Mouse (Mus musculus): ENCODE data around the gene Adam17. TPM values are rescaled to one million over a fixed set of nuclear protein-coding genes. Genes with fewer than 3 reads are reported as not detected.

Gene Adam17
- total and polyA plus RNA-seq, 2 experiments from 2014 or later = 16.5 to 19.0 TPM

GRCm38 (mm10) chr12:21375376-21376157, 2.1 kb upstream of the Adam17 start:
- no peaks in the 10 kb centered on the region for H3K9me3 ChIP-seq (replicated peaks; ENCODE audit: control insufficient read depth, low read length)
- no peaks in the 10 kb centered on the region for H3K27me3 ChIP-seq (ENCODE audit: control insufficient read depth, insufficient read depth, low read length)
- H3K4me2 ChIP-seq (ENCODE audit: low read depth, low read length) = no peak overlapping the region
- DNase-seq (ENCODE audit: low spot score) = no peak
- ATAC-seq (ENCODE audit: insufficient read depth, low read depth) = no peak
- H3K9ac ChIP-seq (replicated peaks; ENCODE audit: low read depth, low read length) = no peak overlapping the region
- H3K4me3 ChIP-seq (ENCODE audit: low read depth, low read length) = no peak overlapping the region
- no peaks in the 10 kb centered on the region for H3K36me3 ChIP-seq (replicated peaks; ENCODE audit: control insufficient read depth, insufficient read depth, low read length)
- H3K27ac ChIP-seq (ENCODE audit: low read depth) = no peak overlapping the region
- peaks cover 7% of the 10 kb centered on the region for H3K4me1 ChIP-seq (ENCODE audit: control insufficient read depth, insufficient read depth)
- TF ChIP-seq CTCF (IDR thresholded peaks at IDR 0.05; ENCODE audit: low read depth) (no peak), EP300 (IDR thresholded peaks at IDR 0.05; ENCODE audit: low read depth) (no peak)
- 19% methylated on average over 3 of the region's 3 CpGs for WGBS

- Histone ChIP-seq H3K36me3 (replicated peaks; ENCODE audit: control insufficient read depth, insufficient read depth, low read length) (no peaks in the 10 kb centered on the region), H3K4me3 (ENCODE audit: low read depth, low read length) (peak overlapping the region; percentile 84), H3K27me3 (ENCODE audit: control insufficient read depth, insufficient read depth, low read length) (no peaks in the 10 kb centered on the region), H3K27ac (ENCODE audit: low read depth) (peak overlapping the region; percentile 94), H3K4me1 (ENCODE audit: control insufficient read depth, insufficient read depth) (peaks cover 7% of the 10 kb centered on the region), H3K9ac (replicated peaks; ENCODE audit: low read depth, low read length) (peak overlapping the region; percentile 53), H3K4me2 (ENCODE audit: low read depth, low read length) (peak overlapping the region; percentile 65), H3K9me3 (replicated peaks; ENCODE audit: control insufficient read depth, low read length) (no peaks in the 10 kb centered on the region)
- DNase-seq (ENCODE audit: low spot score) (no peak), ATAC-seq (ENCODE audit: insufficient read depth, low read depth) (peak; percentile 47)
- WGBS = 3% methylated on average over 24 of the region's 24 CpGs
- TF ChIP-seq EP300 (IDR thresholded peaks at IDR 0.05; ENCODE audit: low read depth) = peak; percentile 17
- TF ChIP-seq CTCF (IDR thresholded peaks at IDR 0.05; ENCODE audit: low read depth) = no peak
These were observed 516 bp upstream of the Adam17 start for GRCm38 (mm10) chr12:21373820-21374475.

GRCm38 (mm10) chr12:21370035-21370611, 3.3 kb downstream of the Adam17 start:
- Histone ChIP-seq H3K4me1 (ENCODE audit: control insufficient read depth, insufficient read depth) (peaks cover 7% of the 10 kb centered on the region), H3K36me3 (replicated peaks; ENCODE audit: control insufficient read depth, insufficient read depth, low read length) (no peaks in the 10 kb centered on the region), H3K9me3 (replicated peaks; ENCODE audit: control insufficient read depth, low read length) (no peaks in the 10 kb centered on the region), H3K9ac (replicated peaks; ENCODE audit: low read depth, low read length) (no peak overlapping the region), H3K4me2 (ENCODE audit: low read depth, low read length) (no peak overlapping the region), H3K27me3 (ENCODE audit: control insufficient read depth, insufficient read depth, low read length) (no peaks in the 10 kb centered on the region), H3K27ac (ENCODE audit: low read depth) (no peak overlapping the region), H3K4me3 (ENCODE audit: low read depth, low read length) (no peak overlapping the region)
- DNase-seq (ENCODE audit: low spot score) (no peak), ATAC-seq (ENCODE audit: insufficient read depth, low read depth) (no peak)
- 88% methylated on average over 1 of the region's 1 CpGs for WGBS
- TF ChIP-seq CTCF (IDR thresholded peaks at IDR 0.05; ENCODE audit: low read depth) (no peak), EP300 (IDR thresholded peaks at IDR 0.05; ENCODE audit: low read depth) (no peak)

- Histone ChIP-seq H3K27me3 (ENCODE audit: control insufficient read depth, insufficient read depth, low read length) (no peaks in the 10 kb centered on the region), H3K9me3 (replicated peaks; ENCODE audit: control insufficient read depth, low read length) (no peaks in the 10 kb centered on the region), H3K27ac (ENCODE audit: low read depth) (no peak overlapping the region), H3K4me2 (ENCODE audit: low read depth, low read length) (no peak overlapping the region), H3K9ac (replicated peaks; ENCODE audit: low read depth, low read length) (no peak overlapping the region), H3K4me1 (ENCODE audit: control insufficient read depth, insufficient read depth) (peaks cover 7% of the 10 kb centered on the region), H3K36me3 (replicated peaks; ENCODE audit: control insufficient read depth, insufficient read depth, low read length) (no peaks in the 10 kb centered on the region), H3K4me3 (ENCODE audit: low read depth, low read length) (no peak overlapping the region)
- 89% methylated on average over 5 of the region's 5 CpGs for WGBS
- DNase-seq (ENCODE audit: low spot score) (no peak), ATAC-seq (ENCODE audit: insufficient read depth, low read depth) (no peak)
- TF ChIP-seq EP300 (IDR thresholded peaks at IDR 0.05; ENCODE audit: low read depth) (no peak), CTCF (IDR thresholded peaks at IDR 0.05; ENCODE audit: low read depth) (no peak)
These were observed 4.4 kb downstream of the Adam17 start for GRCm38 (mm10) chr12:21369087-21369410.

- Histone ChIP-seq H3K4me2 (ENCODE audit: low read depth, low read length) (no peak overlapping the region), H3K4me3 (ENCODE audit: low read depth, low read length) (no peak overlapping the region), H3K27ac (ENCODE audit: low read depth) (no peak overlapping the region), H3K27me3 (ENCODE audit: control insufficient read depth, insufficient read depth, low read length) (no peaks in the 10 kb centered on the region), H3K9ac (replicated peaks; ENCODE audit: low read depth, low read length) (no peak overlapping the region), H3K9me3 (replicated peaks; ENCODE audit: control insufficient read depth, low read length) (no peaks in the 10 kb centered on the region), H3K4me1 (ENCODE audit: control insufficient read depth, insufficient read depth) (peaks cover 7% of the 10 kb centered on the region), H3K36me3 (replicated peaks; ENCODE audit: control insufficient read depth, insufficient read depth, low read length) (no peaks in the 10 kb centered on the region)
- DNase-seq (ENCODE audit: low spot score) = no peak
- no peak for TF ChIP-seq CTCF (IDR thresholded peaks at IDR 0.05; ENCODE audit: low read depth)
- no peak for TF ChIP-seq EP300 (IDR thresholded peaks at IDR 0.05; ENCODE audit: low read depth)
- ATAC-seq (ENCODE audit: insufficient read depth, low read depth) = no peak
- WGBS = 82% methylated on average over 9 of the region's 9 CpGs
These were observed 4.9 kb downstream of the Adam17 start for GRCm38 (mm10) chr12:21368376-21369086.
